9 mouse cellular contexts compared by ENCODE assay signal in genomic region chr6:119320481-119320880, GRCm38 (mm10). TPM values are rescaled to one million over a fixed set of nuclear protein-coding genes. Genes with fewer than 3 reads are reported as not detected.
DNase-seq lines count a peak whose midpoint lies in the region; ATAC-seq and TF ChIP-seq lines count a peak whose summit lies in the region.
"Had no signal": no experiment of that assay in that cellular context is flagged by ENCODE, and none has a peak within 500 bp of the region (broad histone marks: within the 10 kb centered on the region; RNA-seq: fewer than 3 reads in every experiment).

No protein-coding gene starts in this region.

- ATAC-seq in heart, postnatal 0 days (ENCODE audit: insufficient read depth, low read depth), result no peak
- no peak for ATAC-seq in lung, embryonic 14.5 days (ENCODE audit: insufficient read depth)

- TF ChIP-seq EP300 in heart, postnatal 0 days (IDR thresholded peaks at IDR 0.05; ENCODE audit: low read depth), result no peak
- no peak for TF ChIP-seq EP300 in heart, adult 2 months (IDR thresholded peaks at IDR 0.05; ENCODE audit: insufficient read depth, low read depth, low read length)

- TF ChIP-seq CTCF in heart, postnatal 0 days (IDR thresholded peaks at IDR 0.05; ENCODE audit: low read depth), result no peak
- TF ChIP-seq CTCF in heart, adult 2 months (IDR thresholded peaks at IDR 0.05), result no peak
- no peak for TF ChIP-seq CTCF in lung, embryonic 14.5 days (IDR thresholded peaks at IDR 0.05; ENCODE audit: low read depth)

- no peaks in the 10 kb centered on the region for H3K9me3 ChIP-seq in heart, postnatal 0 days (replicated peaks; ENCODE audit: control insufficient read depth, low read length)
- no peaks in the 10 kb centered on the region for H3K9me3 ChIP-seq in lung, embryonic 14.5 days (ENCODE audit: low read depth, low read length)
- H3K9me3 ChIP-seq: heart, embryonic 13.5 days had no signal

- 24% methylated on average over 16 of the region's 16 CpGs for WGBS in heart, postnatal 0 days
- 27% methylated on average over 16 of the region's 16 CpGs for WGBS in heart, adult 2 months
- WGBS in lung, embryonic 14.5 days, result 24% methylated on average over 16 of the region's 16 CpGs

- no peak overlapping the region for H3K9ac ChIP-seq in heart, postnatal 0 days (replicated peaks; ENCODE audit: low read depth, low read length)
- no peak overlapping the region for H3K9ac ChIP-seq in heart, adult 2 months (ENCODE audit: low read depth, low read length)
- H3K9ac ChIP-seq in lung, embryonic 14.5 days, result no peak overlapping the region
- H3K9ac ChIP-seq: heart, embryonic 13.5 days had no signal

- peaks cover 11% of the 10 kb centered on the region for H3K27me3 ChIP-seq in heart, postnatal 0 days (ENCODE audit: control insufficient read depth, insufficient read depth, low read length)
- H3K27me3 ChIP-seq in heart, adult 2 months (ENCODE audit: control insufficient read depth, insufficient read depth, low read length), result no peaks in the 10 kb centered on the region
- no peaks in the 10 kb centered on the region for H3K27me3 ChIP-seq in lung, embryonic 14.5 days (ENCODE audit: insufficient read depth, low read length)

- H3K36me3 ChIP-seq in heart, postnatal 0 days (replicated peaks; ENCODE audit: control insufficient read depth, insufficient read depth, low read length), result no peaks in the 10 kb centered on the region
- no peaks in the 10 kb centered on the region for H3K36me3 ChIP-seq in heart, adult 2 months (ENCODE audit: control insufficient read depth, insufficient read depth, low read length)
- no peaks in the 10 kb centered on the region for H3K36me3 ChIP-seq in lung, embryonic 14.5 days (ENCODE audit: insufficient read depth)
- H3K36me3 ChIP-seq: heart, embryonic 13.5 days had no signal

- no peaks in the 10 kb centered on the region for H3K4me1 ChIP-seq in heart, postnatal 0 days (ENCODE audit: control insufficient read depth, insufficient read depth)
- H3K4me1 ChIP-seq in heart, adult 2 months (ENCODE audit: control insufficient read depth, insufficient read depth, low read length), result no peaks in the 10 kb centered on the region
- no peaks in the 10 kb centered on the region for H3K4me1 ChIP-seq in lung, embryonic 14.5 days (ENCODE audit: insufficient read depth)
- H3K4me1 ChIP-seq: heart, embryonic 13.5 days had no signal

- intact Hi-C loops in heart, adult 2 months (cut with DNase I), result loop anchor here (5.0 kb wide), 1 partner anchor 83 kb away; the partner anchor contains the start of gene Cacna2d4
- intact Hi-C loops in left cerebral cortex, postnatal 14 days (cut with DNase I), result no loop called here

- H3K4me3 ChIP-seq in heart, postnatal 0 days (ENCODE audit: low read depth, low read length), result no peak overlapping the region
- H3K4me3 ChIP-seq in heart, adult 2 months, result no peak overlapping the region
- H3K4me3 ChIP-seq in lung, embryonic 14.5 days (ENCODE audit: low read depth, low read length), result no peak overlapping the region
- H3K4me3 ChIP-seq: heart, embryonic 13.5 days had no signal

- DNase-seq in heart, postnatal 0 days (ENCODE audit: low spot score), result peak; percentile 63
- DNase-seq in heart, adult 2 months, result no peak
- peak; percentile 29 for DNase-seq in 416B (ENCODE audit: low read depth)
- peak; percentile 77 for DNase-seq in embryo, embryonic 10.5 days (ENCODE audit: low spot score)
- DNase-seq in lung, embryonic 14.5 days, result peak; percentile 87
- DNase-seq in frontal cortex, postnatal 10 days (ENCODE audit: low spot score in 2 of 2), result no peak
- no peak for DNase-seq in left cerebral cortex, postnatal 14 days (ENCODE audit: low spot score in 2 of 2)
- no peak for DNase-seq in urinary bladder, adult 2 months (ENCODE audit: low spot score)

- no peaks in the 10 kb centered on the region for H3K79me2 ChIP-seq in heart, adult 2 months (replicated peaks; ENCODE audit: control insufficient read depth, insufficient read depth, low read length)

- H3K4me2 ChIP-seq in heart, postnatal 0 days (ENCODE audit: low read depth, low read length), result no peak overlapping the region
- no peak overlapping the region for H3K4me2 ChIP-seq in lung, embryonic 14.5 days
- H3K4me2 ChIP-seq: heart, embryonic 13.5 days had no signal

- no peak overlapping the region for H3K27ac ChIP-seq in heart, postnatal 0 days (ENCODE audit: low read depth)
- H3K27ac ChIP-seq in heart, adult 2 months, result no peak overlapping the region
- H3K27ac ChIP-seq in lung, embryonic 14.5 days (ENCODE audit: low read depth), result no peak overlapping the region
- H3K27ac ChIP-seq: heart, embryonic 13.5 days had no signal

- TF ChIP-seq POLR2A in heart, adult 2 months (IDR thresholded peaks at IDR 0.05; ENCODE audit: insufficient read depth, low read depth, low read length), result no peak

RNA-seq across cellular contexts. Expression of gene Lrtm2, which starts 10.1 kb away (rescaled TPM):
- total RNA-seq in heart, postnatal 0 days (2014; rRNA removed; ENCODE audit: low replicate concordance), result not detected in 2 replicates
- 0.03 and 0.10 TPM in 2 replicates for polyA plus RNA-seq in heart, postnatal 0 days (2015; fragmentation: Nextera tagmentation; extraction: Ambion mirVana)
- under 1 TPM; 0.61 to 0.73 TPM for total RNA-seq in heart, adult 2 months (2021)
- polyA plus RNA-seq in heart, adult 2 months (2012; rRNA removed), result 0.47 and 0.57 TPM in 2 replicates
- 0.05 and 0.16 TPM in 2 replicates for polyA plus RNA-seq in lung, embryonic 14.5 days (2014; fragmentation: Nextera tagmentation; extraction: Ambion mirVana)
- total RNA-seq in left cerebral cortex, postnatal 14 days (2021), result 10 to 100 TPM; 43.5 to 48.3 TPM
- 0.06 and 0.10 TPM in 2 replicates for polyA plus RNA-seq in urinary bladder, adult 2 months (2012; rRNA removed)

Comparison
In these comparisons a context has a peak if more than half of its experiments do, and no peak if none do; other contexts are left out.
1. DNase-seq: peak in heart, postnatal 0 days (single experiment), 416B (single experiment), embryo, embryonic 10.5 days (single experiment) and lung, embryonic 14.5 days (single experiment); none in heart, adult 2 months (0 of 2), frontal cortex, postnatal 10 days (0 of 2), left cerebral cortex, postnatal 14 days (0 of 2) and urinary bladder, adult 2 months (single experiment).